Mouse (Mus musculus) telencephalon, adult 2 months (tissue): Measurements from ENCODE around the gene Ankrd52.

Experiments
- DNase-seq: peaks from one replicate; pipeline ENCODE4 v3.0.0-alpha.2; 2011; ENCODE audit warnings: low read depth, low spot score

Gene Ankrd52

DNA sequence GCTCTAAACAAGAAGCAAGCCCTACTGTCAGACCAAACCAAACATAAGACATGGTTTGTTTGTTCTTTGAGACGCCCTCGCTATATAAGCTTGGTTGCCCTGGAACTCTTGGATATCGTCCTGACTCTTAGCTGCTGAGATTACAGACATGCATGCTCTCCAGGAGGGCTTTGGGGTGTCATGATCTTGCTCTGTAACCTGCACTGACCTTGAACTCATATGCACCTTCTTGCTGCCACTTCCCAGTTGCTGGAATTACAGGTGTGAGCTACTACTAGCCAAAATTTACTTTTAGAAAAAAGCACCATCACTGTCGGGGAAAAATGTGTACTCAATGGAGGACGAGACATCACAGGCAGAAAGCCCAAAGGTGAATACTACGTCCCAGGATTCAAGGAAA is 7.3 kb upstream of the Ankrd52 start:
- no peak for DNase-seq

DNA sequence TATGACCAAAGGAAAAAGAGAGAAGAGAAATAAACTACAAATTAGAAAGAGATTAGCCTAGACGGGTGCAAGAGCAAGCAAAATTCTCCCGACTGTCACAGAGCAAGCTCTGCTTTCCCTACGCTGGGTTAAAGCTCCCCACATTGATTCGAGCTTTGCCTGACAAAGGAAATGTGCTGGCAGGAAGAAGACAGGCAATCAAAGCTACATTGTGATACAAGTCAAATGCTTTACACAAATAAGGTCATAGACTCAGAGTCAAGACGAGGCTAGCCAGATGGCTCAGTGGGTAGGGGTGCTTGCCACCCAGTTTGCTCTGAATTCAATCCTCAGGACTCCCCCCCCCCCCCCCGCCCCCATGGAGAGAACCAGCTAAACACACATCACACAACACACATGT is 6.9 kb upstream of the Ankrd52 start:
- DNase-seq, result no peak

DNA sequence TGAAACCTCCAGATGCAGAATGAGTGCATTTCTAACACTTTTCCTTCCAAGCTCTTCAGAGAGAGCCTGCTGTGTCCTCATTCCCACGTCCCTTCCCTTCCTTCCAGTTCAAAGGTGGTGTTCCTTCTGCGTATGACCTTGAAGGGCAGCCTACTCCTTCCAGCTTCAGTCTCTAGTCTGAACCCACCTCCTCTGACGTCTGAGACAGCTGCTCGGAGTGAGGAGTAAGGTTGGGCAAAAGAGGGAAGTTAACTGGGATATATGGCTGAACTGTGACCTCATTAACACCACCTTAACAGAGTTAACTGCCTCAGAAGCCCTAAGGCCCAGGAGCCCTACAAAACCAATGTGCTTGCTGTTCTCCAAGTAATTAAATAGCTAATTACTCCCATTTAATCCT is 6.3 kb upstream of the Ankrd52 start:
- DNase-seq, result no peak

DNA sequence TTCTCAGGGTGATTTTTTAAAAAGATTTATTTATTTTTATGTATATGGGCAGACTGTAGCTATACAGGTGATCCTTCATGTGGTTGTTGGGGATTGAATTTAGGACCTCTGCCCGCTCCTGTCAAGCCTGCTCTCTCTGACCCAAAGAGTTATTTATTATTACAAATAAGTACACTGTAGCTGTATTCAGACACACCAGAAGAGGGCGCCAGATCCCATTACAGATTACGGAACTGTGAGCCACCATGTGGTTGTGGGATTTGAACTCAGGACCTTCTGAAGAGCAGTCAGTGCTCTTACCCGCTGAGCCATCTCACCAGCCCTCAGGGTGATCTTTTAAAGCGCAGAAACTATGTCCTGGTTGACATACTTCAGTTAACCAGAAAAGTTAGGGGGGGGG is 4.8 kb upstream of the Ankrd52 start:
- DNase-seq, result no peak

DNA sequence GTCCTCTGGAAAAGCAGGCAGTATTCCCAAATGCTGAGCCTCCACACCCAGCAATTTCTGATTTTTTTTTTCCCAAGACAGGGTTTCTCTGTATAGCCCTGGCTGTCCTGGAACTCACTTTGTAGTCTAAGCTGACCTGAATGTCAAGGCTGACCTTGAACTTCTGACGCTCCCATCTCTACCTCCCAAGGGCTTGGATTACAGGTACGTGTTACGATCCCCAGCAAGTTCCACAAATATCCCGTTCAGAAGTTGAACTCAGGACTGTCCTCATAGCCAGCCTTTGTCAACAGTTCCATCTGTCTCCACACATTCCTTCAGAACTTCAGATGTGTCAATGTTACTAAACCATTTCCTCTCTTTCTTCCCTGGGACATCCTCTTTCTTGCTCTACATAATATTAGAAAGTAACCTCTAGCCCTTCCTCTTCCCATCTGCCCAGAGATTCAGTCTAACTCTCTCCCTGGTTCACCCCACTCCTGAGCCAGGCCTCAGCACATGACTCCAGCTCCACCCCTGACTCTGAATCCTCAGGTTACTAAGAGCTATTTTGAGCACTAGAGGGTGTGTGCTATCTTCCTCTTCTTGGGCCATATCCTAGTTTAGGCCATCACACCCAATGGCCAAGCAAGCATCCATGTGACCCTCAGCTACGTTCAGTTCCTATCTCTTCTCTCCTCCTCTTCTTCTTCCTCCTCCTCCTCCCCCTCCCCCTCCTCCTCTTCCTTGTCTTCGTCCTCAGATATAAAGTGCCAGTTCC is 3.7 kb upstream of the Ankrd52 start:
- DNase-seq, result no peak

DNA sequence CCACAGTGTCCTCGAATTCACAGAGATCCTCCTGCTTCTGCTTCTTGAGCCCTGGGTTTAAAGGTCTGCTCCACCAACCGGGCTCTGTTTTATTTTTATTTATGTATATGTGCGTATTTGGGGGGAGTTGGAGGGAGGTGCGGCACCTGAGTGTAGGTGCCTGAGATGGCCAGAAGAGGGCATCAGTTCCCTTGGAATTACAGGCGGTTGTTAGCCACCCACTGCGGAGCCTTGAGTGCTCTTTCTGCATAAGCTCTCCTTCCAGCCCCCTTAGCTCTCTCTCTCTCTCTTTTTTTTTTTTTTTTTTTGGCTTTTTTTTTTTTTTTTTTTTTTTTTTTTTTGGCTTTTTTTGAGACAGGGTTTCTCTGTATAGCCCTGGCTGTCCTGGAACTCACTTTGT is 2.5 kb upstream of the Ankrd52 start:
- no peak for DNase-seq

DNA sequence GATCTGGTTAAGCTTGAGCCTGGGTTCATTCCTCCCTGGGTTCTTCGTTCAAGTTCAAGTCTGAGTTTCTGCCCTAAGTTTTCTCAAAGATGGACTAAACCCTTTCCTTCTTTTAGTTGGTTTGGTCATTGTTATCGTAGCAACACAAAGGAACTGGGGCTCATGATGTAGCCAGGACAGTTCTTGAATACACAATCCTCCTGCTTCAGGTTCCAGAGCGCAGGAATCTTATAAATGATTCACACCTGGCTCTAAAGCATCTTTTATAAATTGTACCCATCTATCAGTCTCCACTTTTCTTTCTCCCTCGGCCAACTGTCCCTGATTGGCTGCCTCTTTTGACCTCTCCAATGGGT is 838 bp upstream of the Ankrd52 start:
- no peak for DNase-seq

DNA sequence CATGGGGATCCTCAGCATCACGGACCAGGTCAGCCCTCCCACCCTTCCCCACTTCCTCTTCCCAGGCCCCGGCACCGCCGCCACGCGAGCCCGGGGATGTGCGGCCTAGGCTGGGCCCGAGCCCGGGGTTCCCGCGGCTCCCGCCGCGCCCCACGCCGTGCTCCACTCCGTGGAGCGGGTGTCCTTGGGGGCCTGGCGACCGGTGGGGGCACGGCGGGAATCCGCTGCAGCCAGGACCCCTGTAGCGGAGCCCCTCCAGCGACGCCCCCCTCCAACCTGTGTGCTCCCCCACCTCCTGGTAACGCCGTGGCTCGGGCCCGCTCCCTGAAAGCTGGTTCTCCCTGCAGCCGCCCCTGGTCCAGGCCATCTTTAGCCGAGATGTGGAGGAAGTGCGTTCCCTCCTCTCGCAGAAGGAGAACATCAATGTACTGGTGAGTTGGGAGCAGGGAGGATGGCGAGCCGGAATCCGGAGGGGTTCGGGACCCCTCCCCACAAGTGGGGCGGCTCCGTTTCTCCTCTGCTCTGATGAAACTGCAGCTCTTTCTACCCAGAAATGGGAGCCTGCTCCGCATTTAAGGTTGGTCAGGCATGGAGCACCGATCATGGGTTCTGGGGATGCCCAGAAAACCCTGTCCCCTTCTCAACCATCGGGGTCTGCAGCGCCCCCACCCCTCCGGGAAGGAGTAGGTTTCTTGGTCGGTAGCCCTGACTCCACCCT is 466 bp downstream of the Ankrd52 start:
- DNase-seq, result no peak

DNA sequence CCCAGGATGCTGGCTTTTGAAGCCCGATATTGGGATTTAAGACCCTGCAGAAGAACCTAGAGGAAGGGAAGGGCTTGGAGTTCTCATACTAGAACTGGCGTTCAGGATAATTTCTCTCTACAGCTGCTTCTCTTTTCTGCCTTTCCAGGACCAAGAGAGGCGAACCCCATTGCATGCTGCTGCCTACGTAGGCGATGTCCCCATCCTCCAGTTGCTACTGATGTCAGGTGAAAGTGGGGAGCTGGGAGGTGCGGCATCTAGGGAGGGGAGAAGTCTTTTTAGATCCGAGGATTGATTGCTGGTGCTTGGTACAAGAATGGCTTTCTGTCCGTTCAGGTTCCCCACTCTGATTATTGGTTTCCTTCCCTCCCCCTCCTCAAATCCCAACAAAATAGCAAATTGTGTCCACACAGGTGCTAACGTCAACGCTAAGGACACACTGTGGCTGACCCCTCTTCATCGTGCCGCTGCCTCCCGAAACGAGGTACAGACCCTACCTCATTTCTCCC is 1.1 kb downstream of the Ankrd52 start:
- DNase-seq, result no peak

DNA sequence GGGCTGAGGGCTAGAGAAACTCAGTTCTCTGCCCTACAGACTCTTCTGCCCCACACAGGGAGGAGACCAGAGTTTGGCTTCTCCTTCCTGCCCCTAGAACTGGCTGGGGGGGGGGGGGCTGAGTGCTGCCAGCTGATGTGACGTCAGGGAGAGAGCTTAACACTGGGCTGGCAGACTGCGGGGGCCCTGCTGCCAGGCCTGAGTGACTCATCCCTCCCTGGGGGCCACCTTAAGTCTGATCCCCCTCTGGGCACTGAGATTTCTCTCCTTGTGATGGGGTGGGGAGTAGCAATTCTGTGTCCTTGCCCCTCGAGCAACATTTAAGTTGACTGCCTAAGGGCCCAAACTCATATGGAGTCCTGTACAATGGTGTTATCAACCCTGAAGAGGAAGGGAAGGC is 1.5 kb downstream of the Ankrd52 start:
- DNase-seq, result no peak

DNA sequence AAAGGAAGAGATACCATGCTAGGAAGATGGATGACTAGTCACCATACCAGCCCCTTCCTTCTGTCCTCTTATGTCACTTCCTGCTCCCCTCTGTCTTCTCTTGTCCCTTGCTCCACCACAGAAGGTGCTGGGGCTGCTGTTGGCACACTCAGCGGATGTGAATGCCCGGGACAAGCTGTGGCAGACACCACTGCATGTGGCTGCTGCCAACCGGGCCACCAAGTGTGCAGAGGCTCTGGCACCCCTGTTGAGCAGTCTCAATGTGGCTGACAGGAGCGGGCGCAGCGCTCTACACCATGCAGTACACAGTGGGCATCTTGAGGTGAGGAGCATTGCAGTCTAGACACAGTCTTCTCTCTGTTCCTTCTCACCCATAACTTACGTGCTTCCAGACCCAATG is 2.3 kb downstream of the Ankrd52 start:
- no peak for DNase-seq

DNA sequence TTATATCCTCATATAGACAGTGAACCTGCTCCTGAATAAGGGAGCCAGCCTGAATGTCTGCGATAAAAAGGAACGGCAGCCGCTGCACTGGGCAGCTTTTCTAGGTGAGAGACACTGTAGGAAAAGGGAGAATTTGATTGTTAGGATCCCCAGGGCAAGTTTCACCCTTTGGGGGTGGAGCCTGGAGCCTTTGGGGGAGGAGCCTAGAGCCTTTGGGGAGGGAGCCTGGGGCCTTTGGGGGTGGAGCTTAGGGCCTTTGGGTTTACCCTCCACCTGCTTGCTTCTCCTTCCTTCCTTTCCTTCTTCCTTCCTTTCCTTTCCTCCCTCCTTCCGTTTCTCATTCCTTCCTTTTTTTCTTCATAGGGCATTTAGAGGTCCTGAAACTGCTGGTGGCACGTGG is 3.6 kb downstream of the Ankrd52 start:
- no peak for DNase-seq

DNA sequence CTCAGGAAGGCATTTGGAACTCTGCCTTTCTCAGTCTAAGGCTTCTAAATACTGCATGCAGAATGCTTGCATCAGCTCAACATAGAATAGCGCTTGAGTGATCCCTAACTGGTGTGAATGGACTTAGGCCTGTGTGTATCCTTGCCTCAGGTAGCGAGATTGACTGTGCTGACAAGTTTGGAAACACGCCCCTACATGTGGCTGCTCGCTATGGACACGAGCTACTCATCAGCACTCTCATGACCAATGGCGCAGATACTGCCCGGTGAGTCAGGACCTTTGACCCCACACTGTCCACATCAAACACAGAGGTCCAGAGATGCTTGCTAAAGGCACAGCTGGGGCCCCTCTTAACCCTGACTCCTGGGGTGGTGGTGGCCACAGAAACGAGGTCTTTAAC is 5.6 kb downstream of the Ankrd52 start:
- no peak for DNase-seq

DNA sequence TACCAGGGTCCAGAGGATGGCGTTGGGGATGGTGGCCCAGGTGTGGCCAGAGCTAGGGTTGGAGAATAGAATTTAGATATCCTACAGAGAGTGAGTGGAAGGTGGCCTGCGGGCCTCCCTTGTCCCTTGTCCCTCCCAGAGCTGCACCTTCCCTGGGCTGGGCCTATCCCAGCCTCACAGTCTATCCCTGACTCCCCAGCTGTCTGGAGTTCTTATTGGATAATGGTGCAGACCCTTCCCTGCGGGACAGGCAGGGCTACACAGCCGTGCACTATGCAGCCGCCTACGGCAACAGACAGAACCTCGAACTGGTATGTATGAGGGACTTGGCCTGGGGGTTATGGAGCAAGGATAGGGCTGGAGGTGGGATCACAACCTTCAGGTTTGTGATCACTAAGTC is 9.0 kb downstream of the Ankrd52 start:
- DNase-seq, result no peak

DNA sequence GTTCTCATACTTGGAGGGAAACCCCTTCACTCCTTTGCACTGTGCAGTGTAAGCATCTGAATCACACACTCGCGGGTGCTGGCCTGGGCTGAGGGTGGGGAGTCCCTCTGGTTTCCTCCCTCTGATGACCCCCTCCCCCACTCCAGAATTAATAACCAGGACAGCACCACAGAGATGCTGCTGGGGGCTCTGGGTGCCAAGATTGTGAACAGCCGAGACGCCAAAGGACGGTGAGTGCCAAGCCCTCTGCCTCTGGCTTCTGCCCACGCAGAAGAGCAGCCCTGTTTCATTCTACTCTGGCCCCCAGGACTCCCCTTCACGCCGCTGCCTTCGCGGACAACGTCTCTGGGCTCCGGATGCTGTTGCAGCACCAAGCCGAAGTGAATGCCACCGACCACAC is 12.0 kb downstream of the Ankrd52 start:
- DNase-seq, result no peak

DNA sequence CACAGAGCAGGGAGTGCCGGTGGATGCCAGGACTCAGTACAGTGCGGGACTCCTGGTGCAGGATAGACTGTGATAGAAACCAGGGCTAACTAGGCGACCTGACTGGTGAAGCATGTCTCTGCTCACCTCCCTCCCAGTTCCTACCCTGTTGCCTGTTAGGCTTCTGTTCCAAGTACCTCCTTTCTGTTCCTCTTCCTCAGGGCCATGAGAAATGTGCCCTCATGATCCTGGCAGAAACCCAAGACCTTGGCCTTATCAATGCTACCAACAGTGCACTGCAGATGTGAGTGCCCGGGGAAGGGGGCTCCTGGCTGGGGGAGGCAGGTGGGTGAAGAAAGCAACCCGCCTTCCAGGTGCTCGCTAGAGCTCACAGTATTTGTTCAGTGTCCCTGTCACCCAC is 12.7 kb downstream of the Ankrd52 start:
- DNase-seq, result no peak

DNA sequence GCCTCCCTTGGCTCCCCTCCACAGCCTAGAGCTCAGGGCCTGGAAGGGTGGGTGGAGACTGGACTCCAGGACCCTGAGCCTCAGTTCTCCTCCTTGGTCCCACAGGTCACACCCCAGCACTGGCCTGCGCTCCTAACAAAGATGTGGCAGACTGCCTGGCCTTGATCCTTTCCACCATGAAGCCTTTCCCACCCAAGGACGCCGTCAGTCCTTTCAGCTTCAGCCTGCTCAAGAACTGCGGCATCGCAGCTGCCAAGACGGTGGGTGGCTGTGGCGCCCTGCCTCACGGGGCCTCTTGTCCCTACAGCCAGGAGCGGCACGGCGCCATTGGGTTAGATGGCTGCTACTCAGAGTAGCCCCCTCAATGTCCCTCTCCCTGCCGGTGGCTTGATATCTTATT is 13.5 kb downstream of the Ankrd52 start:
- DNase-seq, result no peak

DNA sequence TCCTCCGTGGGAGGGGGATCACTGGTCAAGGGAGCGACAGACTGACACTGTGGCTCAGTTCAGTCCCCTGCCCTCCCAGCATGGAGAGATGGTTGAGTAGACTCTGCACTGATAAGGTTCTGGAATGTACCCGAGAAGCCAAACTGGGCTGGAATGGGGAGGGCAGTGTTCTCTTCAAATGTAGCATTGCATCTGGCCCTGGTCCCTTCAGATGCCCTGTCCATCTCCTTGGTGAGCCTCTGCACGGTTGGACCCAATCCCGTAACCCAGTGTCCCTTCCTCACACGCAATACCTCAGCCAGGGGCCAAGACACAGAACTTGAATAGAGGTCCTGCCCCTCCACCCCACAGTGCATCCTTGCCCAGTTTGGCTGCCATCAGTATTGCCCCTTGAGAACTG is 14.9 kb downstream of the Ankrd52 start:
- DNase-seq, result no peak

DNA sequence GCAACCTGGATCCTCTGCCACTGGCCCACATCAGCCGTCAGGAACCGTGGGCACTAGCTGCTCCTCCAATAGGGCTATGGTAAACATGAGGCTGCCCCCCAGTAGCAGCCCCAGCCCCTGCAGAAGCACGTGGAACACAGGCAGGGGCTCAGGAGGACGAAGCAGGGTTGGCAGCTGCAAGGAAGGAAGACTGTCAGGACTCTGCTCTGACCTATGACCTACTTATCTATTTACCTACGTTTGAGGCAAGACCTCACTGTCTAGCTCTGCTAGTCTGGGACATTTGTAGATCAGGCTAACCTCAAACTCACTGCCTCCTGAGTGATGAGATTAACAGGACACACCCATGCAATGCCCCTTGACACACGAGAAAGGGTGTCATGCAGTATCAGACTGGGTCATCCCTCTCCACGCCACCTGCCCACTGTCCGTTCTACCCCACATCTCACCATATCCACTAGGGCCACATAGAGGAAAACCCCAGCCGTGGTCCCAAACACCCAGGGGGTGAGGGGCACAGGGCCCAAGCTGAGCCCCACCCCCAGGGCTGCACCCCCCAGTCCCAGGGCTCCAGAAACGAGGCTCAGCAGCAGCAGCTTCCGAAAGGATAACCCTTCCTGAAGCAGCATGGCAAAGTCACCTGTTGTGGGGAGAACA is 19.2 kb downstream of the Ankrd52 start:
- DNase-seq, result no peak

DNA sequence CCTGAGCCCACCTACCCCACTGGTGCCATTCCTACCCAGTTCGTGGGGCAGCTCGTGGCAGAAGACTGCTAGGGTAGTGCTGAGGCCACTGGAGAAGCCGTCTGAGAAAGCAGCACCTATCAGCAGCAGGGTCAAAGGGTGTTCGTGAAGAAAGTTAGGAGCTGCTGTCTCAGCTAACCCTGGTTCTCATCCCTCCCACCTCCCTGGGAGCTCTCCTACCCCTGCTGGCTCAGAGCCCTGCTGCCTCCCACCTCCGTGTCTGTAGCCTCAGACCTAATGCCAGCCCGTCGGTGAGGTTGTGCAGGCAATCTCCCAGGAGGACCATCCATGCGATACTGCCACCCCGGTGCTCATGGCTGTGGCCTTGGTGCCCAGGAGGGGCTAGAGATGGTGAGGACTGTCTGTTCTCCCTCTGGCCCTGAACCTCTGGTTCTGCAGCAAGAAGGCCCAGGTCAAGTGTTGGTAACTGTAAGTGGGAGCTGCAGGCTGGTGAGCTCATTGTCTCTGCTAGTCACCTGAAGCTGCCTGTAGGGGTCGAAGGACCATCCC is 19.9 kb downstream of the Ankrd52 start:
- no peak for DNase-seq

DNA sequence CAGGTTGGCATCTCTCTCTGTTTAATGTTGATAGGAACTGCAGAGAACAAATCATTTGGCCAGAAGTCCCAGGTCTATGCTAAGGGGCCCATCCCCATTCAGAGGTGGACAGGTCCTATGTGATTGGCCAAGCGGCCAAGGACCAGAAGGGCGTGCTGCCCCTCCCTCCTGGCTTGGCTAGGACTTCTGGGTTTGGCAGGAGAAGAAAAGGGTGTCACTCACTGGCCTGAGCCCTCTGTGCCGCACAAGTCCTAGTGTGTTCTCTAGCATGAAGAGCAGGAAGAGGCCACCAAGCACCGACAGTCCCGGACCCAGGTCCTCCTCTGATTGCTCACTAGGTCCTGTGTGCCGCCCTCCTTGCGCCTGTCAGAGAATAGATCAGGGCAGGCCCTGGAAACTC is 20.6 kb downstream of the Ankrd52 start:
- no peak for DNase-seq

DNA sequence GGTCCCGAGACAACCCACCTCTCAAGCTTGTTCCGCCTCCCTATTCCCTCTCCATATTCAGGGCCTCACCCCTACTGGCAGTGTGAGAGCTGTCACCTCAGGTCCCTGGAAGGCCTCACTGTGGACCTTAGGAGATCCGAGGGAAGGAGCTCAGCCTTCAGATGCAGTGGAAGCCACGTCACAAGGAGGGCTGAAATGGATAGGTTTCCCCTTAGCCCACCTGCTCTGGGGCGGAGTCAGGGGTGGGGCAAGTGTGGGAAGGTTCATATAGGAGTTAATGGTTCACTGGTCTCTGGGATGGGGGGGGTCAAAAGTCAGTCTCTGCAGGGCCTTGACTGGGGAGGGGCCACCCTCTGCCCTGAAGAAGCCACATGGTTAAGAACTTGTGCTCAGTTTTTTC is 23.4 kb downstream of the Ankrd52 start:
- DNase-seq, result no peak

DNA sequence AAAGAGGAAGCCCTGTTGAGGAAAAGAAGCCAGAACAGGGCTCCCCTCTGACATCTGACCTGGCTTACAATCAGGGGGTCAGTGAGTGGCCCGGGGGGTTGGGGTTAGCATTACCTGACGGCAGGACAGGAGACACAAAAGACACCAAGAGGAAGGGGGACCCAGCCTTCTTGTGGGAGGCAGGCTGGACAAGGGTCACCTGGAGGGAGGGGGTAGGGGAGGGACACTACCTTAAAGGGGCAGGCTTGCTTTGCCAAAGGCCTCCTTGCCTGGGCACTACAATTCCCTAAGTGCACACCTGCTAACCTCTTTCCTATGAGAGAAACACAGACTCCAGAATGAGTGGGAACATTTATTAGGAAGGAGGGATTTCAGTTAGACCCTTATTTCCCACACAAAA is 24.1 kb downstream of the Ankrd52 start, which contains the start of gene Slc39a5:
Gene Slc39a5 (minus strand): TSS at position 174 of the 400 bp plus-strand sequence.
- no peak for DNase-seq
